Mouse (Mus musculus) stomach, embryonic 15.5 days (tissue): ENCODE measurements around the gene Cep95. TPM values are rescaled to one million over a fixed set of nuclear protein-coding genes. Genes with fewer than 3 reads are reported as not detected.

Source experiments
- ATAC-seq: fragments of 200-750 bp; cut with Nextera tagmentation; 2 replicates; pipeline ENCODE4 v1.8.0; 2017; ENCODE audit warnings: low read depth, moderate number of reproducible peaks, moderate TSS enrichment; ENCODE audit not compliant: insufficient read depth, low FRiP score
- H3K27ac ChIP-seq: fragments of 300-500 bp; sonication (generic); 2 replicates; pipeline ENCODE4 v1.5.1; 2015; ENCODE audit warnings: mild to moderate bottlenecking, inconsistent platforms
- H3K27me3 ChIP-seq: fragments of 300-500 bp; sonication (generic); replicated peaks from 2 replicates; pipeline ENCODE4 v1.6.1; 2015; ENCODE audit warnings: inconsistent platforms
- H3K36me3 ChIP-seq: fragments of 300-500 bp; sonication (generic); 2 replicates; pipeline ENCODE4 v1.6.1; 2015; ENCODE audit warnings: inconsistent platforms
- H3K4me1 ChIP-seq: fragments of 300-500 bp; sonication (generic); 2 replicates; pipeline ENCODE4 v1.6.1; 2015; ENCODE audit warnings: inconsistent platforms
- H3K4me2 ChIP-seq: fragments of 300-500 bp; sonication (generic); 2 replicates; pipeline ENCODE4 v1.6.1; 2015; ENCODE audit warnings: mild to moderate bottlenecking, inconsistent platforms
- H3K4me3 ChIP-seq: fragments of 300-500 bp; sonication (generic); replicated peaks from 2 replicates; pipeline ENCODE4 v1.5.1; 2015; ENCODE audit warnings: inconsistent platforms
- H3K9ac ChIP-seq: fragments of 300-500 bp; sonication (generic); 2 replicates; pipeline ENCODE4 v1.6.1; 2015; ENCODE audit warnings: inconsistent platforms
- H3K9me3 ChIP-seq: fragments of 300-500 bp; sonication (generic); 2 replicates; pipeline ENCODE4 v1.6.1; 2016; ENCODE audit warnings: inconsistent platforms
- WGBS: fragments of 180-500 bp; shearing (Covaris S2); methylation state at CpG from one replicate; pipeline ENCODE4 v1.1.7; 2015; 5-methylcytosine and 5-hydroxymethylcytosine counted together
- polyA plus RNA-seq: library from polyadenylated mRNA; unstranded; fragments of >200 nt; fragmentation: Nextera tagmentation; extraction: Ambion mirVana; gene quantifications from 2 replicates; pipeline ENCODE4 v1.2.1, GENCODE M21; 2015

The Cep95 gene
- polyA plus RNA-seq, 1 experiment from 2014 or later = 17.7 TPM

DNA sequence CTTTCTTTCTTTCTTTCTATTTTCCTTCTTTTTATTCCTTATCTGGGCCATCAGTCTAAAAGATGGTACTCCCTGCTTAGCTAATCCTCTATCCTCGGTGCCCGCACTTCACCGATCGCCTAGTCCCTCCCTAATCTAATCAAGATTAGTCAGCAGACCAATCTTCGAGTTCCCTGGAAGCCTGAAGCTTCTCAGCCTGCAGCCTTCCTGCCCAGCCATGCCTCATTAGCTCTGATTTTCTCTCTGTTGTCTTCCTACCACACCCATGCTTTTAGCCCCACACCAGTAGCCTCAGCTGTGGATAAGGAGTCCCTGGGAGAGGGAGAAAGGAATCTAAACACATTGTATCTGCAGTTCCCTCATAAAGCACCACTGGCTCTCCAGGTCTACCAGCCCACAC is 33.5 kb upstream of the Cep95 start:
- H3K36me3 ChIP-seq = no peaks in the 10 kb centered on the region
- H3K4me3 ChIP-seq = no peak overlapping the region
- no peak for ATAC-seq
- no peaks in the 10 kb centered on the region; the same call in 1 of the 2 replicates for H3K4me1 ChIP-seq
- H3K9ac ChIP-seq = no peak overlapping the region
- no peaks in the 10 kb centered on the region for H3K27me3 ChIP-seq
- WGBS = 61% methylated on average over 5 of the region's 5 CpGs
- no peaks in the 10 kb centered on the region for H3K9me3 ChIP-seq
- no peak overlapping the region for H3K27ac ChIP-seq
- H3K4me2 ChIP-seq = no peak overlapping the region

DNA sequence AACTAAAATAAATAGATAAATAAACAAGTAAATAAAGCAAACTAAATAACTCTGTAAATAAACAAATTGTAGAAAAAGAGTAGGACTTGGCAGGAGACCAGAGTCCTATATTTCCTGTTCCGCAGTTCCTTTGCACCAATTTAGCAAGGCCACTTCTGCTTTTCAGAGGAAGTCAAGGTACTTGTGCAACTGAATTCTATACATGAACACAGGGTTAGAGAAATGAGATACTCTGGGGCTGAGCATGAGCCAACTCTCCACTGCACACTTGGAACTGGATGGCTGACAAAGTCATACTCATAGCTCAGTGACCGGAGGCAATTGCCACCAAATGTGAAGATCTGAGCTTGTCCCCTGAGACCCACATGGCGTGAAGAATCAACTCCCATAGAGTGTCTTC is 30.0 kb upstream of the Cep95 start:
- Histone ChIP-seq H3K9me3 (no peaks in the 10 kb centered on the region), H3K36me3 (no peaks in the 10 kb centered on the region), H3K9ac (no peak overlapping the region), H3K4me1 (peaks cover 18% of the 10 kb centered on the region), H3K27ac (no peak overlapping the region), H3K4me3 (no peak overlapping the region), H3K27me3 (no peaks in the 10 kb centered on the region), H3K4me2 (no peak overlapping the region)
- ATAC-seq = no peak
- 91% methylated on average over 3 of the region's 3 CpGs for WGBS

DNA sequence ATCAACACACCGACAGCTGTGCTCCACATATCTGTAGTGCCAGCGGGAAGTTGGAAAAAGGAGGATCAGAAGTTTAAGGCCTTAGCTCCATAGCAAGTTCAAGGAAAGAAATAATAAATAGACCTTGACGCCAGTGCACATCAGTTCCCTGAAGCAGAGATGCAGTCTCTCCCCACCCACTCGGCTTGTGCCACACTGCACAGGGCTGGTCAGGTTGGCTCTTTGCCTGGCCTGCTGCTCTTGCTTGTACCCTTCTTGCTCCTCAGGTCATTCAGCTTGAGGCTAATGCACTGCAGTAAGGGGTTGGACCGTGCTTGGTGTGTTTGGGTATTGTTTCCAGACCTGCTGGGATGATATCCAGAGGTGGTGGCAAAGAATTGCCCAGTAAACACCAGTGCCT is 28.5 kb upstream of the Cep95 start:
- Histone ChIP-seq H3K36me3 (no peaks in the 10 kb centered on the region), H3K4me3 (no peak overlapping the region), H3K4me1 (peaks cover 18% of the 10 kb centered on the region), H3K9me3 (no peaks in the 10 kb centered on the region), H3K27me3 (no peaks in the 10 kb centered on the region), H3K4me2 (no peak overlapping the region), H3K9ac (no peak overlapping the region), H3K27ac (no peak overlapping the region)
- ATAC-seq = no peak
- 91% methylated on average over 5 of the region's 5 CpGs for WGBS

DNA sequence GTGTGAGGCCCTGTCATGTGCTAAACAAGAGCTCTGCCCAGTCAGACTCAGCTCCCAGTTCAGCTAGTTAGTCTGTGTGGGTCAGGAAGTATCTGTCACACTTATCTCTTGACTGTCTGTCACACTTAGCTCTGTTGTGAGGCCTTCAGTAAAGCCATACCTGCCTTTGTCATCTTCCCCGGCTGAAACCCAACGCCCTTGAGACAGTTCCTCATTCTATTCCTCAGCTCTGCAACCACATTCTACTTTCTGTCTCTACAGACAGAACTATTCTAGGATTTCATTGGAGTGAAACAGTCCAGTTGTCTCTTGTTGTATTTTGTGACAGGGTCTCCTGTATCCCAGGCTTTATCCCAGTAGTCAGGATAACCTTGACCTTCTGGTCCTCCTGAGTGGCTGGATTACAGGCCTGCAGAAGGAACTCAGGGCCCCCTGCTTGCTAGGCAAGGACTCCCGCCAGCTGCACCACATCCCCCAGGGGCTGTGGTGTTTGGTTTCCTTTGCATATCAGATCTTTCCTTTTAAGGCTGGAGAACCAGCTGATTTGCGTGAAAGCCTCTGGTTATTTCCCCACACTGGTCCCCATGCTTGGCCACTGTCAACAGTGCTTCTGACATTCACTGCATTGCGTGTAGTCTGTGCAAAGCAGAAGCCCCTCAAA is 26.8 kb upstream of the Cep95 start:
- no peak overlapping the region for H3K9ac ChIP-seq
- no peaks in the 10 kb centered on the region for H3K9me3 ChIP-seq
- peaks cover 18% of the 10 kb centered on the region for H3K4me1 ChIP-seq
- WGBS = 12% methylated on average over 5 of the region's 5 CpGs
- H3K27me3 ChIP-seq = no peaks in the 10 kb centered on the region
- peaks cover 7% of the 10 kb centered on the region; the same call in 1 of the 2 replicates for H3K36me3 ChIP-seq
- no peak overlapping the region for H3K4me3 ChIP-seq
- peak overlapping the region; percentile 89 for H3K27ac ChIP-seq
- H3K4me2 ChIP-seq = no peak overlapping the region
- ATAC-seq = peak; percentile 70

DNA sequence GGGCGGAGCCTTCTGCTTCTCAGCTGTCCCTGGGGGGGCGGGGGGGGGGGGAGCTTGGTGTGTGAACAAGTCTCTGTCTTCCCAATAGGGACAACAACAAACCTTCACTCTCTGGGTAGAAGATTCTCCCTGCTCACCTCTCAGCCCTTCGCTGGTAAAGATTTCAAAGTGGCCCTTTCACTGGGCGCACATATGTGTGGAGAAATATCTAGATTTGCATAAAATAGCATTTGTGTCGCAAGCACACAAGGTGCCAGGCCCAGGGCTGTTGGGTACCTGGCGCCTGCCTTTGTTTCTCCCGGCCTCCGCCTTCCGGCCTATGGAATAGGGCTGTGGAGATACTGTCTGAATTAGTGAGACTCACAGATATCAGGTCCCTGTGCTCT is 26.3 kb upstream of the Cep95 start:
- ATAC-seq = no peak
- Histone ChIP-seq H3K9me3 (no peaks in the 10 kb centered on the region), H3K4me1 (peaks cover 18% of the 10 kb centered on the region), H3K27ac (peak overlapping the region; percentile 89), H3K9ac (no peak overlapping the region), H3K4me2 (no peak overlapping the region), H3K27me3 (no peaks in the 10 kb centered on the region), H3K4me3 (no peak overlapping the region), H3K36me3 (peaks cover 12% of the 10 kb centered on the region)
- WGBS = 60% methylated on average over 9 of the region's 9 CpGs

DNA sequence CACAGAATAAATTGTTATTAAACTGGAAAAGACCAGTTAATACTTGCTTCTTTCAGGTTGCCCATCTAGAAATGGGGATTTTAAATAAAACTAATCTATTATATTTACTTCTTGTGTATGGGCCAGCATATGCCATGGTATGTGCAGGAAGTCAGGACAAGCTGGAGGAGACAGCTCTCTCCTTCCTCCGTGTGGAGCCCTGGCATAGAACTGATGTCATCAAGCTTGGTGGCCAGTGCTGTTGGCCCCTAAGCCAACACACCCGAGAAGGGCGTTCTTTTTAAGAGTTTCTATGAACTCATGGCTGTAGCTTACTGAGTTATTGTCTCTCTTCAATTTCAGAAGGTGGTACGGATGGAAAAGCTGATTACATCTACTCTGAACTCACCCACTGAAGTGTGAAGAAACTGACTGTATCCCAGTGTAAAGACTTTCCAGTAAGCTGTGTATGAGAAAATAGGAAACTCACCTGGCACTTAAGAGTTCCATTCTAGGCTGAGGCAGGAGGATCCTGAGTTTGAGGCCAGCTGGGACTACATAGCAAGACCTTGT is 22.4 kb upstream of the Cep95 start:
- H3K36me3 ChIP-seq = peaks cover 35% of the 10 kb centered on the region

DNA sequence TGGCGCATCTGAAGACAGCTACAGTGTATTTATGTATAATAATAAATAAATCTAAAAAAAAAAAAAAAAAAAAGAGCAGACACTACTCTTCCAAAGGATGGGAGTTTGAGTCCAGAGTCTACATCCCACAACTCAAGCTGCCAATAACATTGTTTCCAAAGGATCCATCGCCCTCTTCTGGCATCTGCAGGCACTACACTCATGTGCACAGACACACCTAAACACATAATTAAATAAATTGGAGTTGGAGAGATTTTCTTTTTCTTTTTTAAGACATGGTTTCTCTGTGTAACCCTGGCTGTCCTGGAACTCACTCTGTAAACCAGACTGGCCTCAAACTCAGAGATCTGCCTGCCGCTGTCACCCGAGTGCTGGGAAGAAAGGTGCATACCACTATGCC is 21.5 kb upstream of the Cep95 start:
- Histone ChIP-seq H3K36me3 (peaks cover 38% of the 10 kb centered on the region), H3K4me2 (no peak overlapping the region), H3K4me3 (no peak overlapping the region), H3K9me3 (no peaks in the 10 kb centered on the region), H3K27ac (no peak overlapping the region), H3K4me1 (peaks cover 8% of the 10 kb centered on the region; the same call in 1 of the 2 replicates), H3K27me3 (no peaks in the 10 kb centered on the region), H3K9ac (no peak overlapping the region)
- no peak for ATAC-seq
- 90% methylated on average over 4 of the region's 4 CpGs for WGBS

More for the DNA sequence above, 22.4 kb upstream of the Cep95 start:
- Histone ChIP-seq H3K9me3 (no peaks in the 10 kb centered on the region), H3K27ac (no peak overlapping the region), H3K27me3 (no peaks in the 10 kb centered on the region), H3K9ac (no peak overlapping the region), H3K4me3 (no peak overlapping the region), H3K4me1 (peaks cover 15% of the 10 kb centered on the region), H3K4me2 (no peak overlapping the region)
- 88% methylated on average over 4 of the region's 4 CpGs for WGBS
- no peak for ATAC-seq

DNA sequence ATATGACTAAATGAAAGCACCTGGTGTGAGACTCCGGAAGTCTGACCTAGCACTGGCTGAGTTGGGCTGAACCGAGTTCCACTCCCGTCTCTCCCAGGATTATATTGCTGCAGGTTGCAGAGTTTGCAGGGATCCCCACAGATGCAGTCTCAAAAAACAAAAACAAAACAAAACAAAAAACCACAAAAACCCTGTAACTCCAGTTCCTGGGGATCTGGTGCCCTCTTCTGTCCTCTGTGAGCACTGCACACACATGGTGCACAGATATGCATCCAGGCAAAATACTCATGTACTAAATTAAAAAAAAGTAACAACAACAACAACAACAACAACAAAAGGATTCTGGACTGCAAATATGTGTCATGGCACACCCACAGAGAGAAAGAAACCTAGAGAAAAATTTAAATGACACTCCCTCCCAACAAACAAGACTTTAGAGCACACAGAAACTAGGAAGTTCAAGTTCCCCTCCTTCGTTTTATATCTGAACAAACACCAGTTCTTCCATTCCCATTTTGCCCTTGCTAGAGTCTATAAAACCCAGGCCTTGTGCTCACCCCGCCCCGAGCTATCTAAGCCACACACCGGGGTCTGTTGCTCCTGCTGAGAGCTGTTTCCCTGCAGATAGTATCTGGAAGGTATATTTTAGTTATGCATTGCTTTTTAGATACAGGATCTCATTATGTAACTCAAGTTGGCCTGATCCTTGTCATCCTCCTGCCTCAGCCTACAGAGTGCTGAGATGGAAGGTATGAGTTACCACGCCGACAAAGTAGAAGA is 18.7 kb upstream of the Cep95 start:
- no peak overlapping the region for H3K9ac ChIP-seq
- H3K9me3 ChIP-seq = no peaks in the 10 kb centered on the region
- peaks cover 57% of the 10 kb centered on the region for H3K36me3 ChIP-seq
- H3K4me3 ChIP-seq = no peak overlapping the region
- no peak overlapping the region for H3K4me2 ChIP-seq
- H3K27me3 ChIP-seq = no peaks in the 10 kb centered on the region
- H3K27ac ChIP-seq = no peak overlapping the region
- ATAC-seq = no peak
- WGBS = 92% methylated on average over 9 of the region's 9 CpGs
- no peaks in the 10 kb centered on the region for H3K4me1 ChIP-seq

DNA sequence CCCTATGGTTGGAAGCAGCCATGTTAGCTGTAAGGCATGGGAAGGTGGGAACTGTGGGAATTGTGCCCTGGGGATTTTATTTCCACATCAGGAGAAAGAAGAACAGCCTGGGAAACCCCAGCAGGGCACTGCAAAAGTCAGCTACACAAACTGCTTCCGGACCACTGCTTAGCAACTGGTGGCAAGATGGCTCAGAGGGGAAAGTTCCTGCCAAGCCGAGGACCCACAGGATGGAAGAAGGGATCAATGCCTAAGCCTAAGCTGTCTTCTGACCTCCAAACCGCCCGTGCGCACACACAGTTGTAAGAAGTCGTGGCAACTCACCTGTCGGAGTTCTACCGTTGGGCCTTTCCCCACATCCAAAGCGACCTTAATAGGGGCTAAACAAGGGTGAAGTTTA is 16.0 kb upstream of the Cep95 start:
- Histone ChIP-seq H3K9me3 (no peaks in the 10 kb centered on the region), H3K27me3 (no peaks in the 10 kb centered on the region), H3K36me3 (peaks cover 46% of the 10 kb centered on the region), H3K4me3 (no peak overlapping the region), H3K4me2 (no peak overlapping the region), H3K4me1 (0 out of 2 replicates have a peak, but pooled peaks cover 7% of the 10 kb centered on the region), H3K9ac (no peak overlapping the region), H3K27ac (no peak overlapping the region)
- WGBS = 92% methylated on average over 9 of the region's 9 CpGs
- no peak for ATAC-seq

DNA sequence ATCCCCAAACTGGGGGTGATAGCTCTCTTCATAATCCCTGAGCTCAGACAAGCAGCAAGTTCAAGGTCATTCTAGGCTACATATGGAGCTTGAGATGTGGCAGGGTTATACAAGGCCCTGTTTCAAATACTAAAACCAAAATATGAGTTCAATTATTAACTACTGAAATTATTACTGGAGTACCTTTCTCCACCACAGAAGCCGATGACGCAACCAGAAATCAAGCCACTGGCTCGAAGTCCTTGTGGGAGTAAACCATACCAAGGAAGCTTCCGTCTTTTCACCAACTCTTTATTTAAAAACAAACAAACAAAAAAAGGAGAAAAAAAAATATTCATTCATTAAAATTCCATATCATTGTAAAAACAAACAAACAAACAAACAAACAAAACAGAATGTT is 12.1 kb upstream of the Cep95 start:
- Histone ChIP-seq H3K4me1 (0 out of 2 replicates have a peak, but pooled peaks cover 7% of the 10 kb centered on the region), H3K4me3 (no peak overlapping the region), H3K9ac (no peak overlapping the region), H3K36me3 (peaks cover 29% of the 10 kb centered on the region), H3K4me2 (no peak overlapping the region), H3K27me3 (no peaks in the 10 kb centered on the region), H3K27ac (no peak overlapping the region), H3K9me3 (no peaks in the 10 kb centered on the region)
- ATAC-seq = no peak
- WGBS = 87% methylated on average over 4 of the region's 4 CpGs

DNA sequence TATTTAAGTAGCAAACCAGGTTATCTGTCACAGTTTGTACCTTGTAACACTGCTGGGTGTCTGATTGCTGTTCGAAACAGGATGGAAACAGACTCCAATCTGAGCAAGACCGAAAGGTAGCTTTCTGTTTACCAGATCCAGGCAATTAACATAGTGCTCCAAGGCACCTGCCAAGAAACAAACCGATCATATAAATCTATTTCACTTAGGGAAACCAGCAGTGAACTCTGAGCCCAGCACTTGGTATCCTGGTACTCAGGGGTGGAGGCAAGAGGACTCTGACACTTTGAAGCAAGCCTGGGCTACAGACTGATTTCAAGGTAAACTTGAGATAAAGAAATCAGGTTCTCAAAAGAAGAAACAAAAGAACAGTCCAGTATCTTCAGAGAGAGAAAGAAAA is 11.7 kb upstream of the Cep95 start:
- Histone ChIP-seq H3K9me3 (no peaks in the 10 kb centered on the region), H3K27ac (no peak overlapping the region), H3K4me2 (no peak overlapping the region), H3K4me1 (0 out of 2 replicates have a peak, but pooled peaks cover 7% of the 10 kb centered on the region), H3K9ac (no peak overlapping the region), H3K4me3 (no peak overlapping the region), H3K27me3 (no peaks in the 10 kb centered on the region), H3K36me3 (peaks cover 28% of the 10 kb centered on the region)
- 81% methylated on average over 3 of the region's 3 CpGs for WGBS
- ATAC-seq = no peak

DNA sequence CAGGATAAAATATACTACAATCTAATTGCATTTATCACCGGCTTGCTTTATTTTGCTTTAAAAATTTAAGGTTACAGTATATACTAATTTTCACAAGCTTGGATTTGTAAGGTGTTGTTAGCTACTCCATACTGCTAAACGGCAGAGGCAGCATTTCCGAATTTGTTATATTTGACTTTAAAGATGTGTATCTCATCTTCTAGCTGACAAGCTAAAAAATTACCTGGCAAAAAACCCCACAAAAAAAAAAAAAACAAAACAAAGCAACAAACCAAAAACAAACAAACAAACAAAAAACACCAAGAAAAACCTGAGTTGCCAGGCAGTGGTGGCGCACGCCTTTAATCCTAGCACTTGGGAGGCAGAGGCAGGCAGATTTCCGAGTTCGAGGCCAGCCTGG is 10.9 kb upstream of the Cep95 start:
- Histone ChIP-seq H3K4me2 (peak overlapping the region; percentile 74), H3K27ac (no peak overlapping the region), H3K9me3 (no peaks in the 10 kb centered on the region), H3K4me3 (peak overlapping the region; percentile 76; the same call in 1 of the 2 replicates), H3K27me3 (no peaks in the 10 kb centered on the region), H3K4me1 (0 out of 2 replicates have a peak, but pooled peaks cover 10% of the 10 kb centered on the region), H3K36me3 (peaks cover 35% of the 10 kb centered on the region), H3K9ac (no peak overlapping the region)
- no peak for ATAC-seq
- 85% methylated on average over 7 of the region's 7 CpGs for WGBS
